21 mouse cellular contexts compared by ENCODE assay signal in genomic region chr5:114275991-114276390, GRCm38 (mm10). TPM values are rescaled to one million over a fixed set of nuclear protein-coding genes. Genes with fewer than 3 reads are reported as not detected.
"Had no signal": no experiment of that assay in that cellular context is flagged by ENCODE, and none has a peak within 500 bp of the region (broad histone marks: within the 10 kb centered on the region; RNA-seq: fewer than 3 reads in every experiment).

No protein-coding gene starts in this region.

- H3K9me3 ChIP-seq: liver, embryonic 13.5 days; liver, embryonic 15.5 days; lung, embryonic 15.5 days; megakaryocyte, embryonic 14.5 days; midbrain, embryonic 13.5 days; neural tube, embryonic 12.5 days had no signal

- H3K4me3 ChIP-seq: liver, embryonic 13.5 days; liver, embryonic 15.5 days; lung, embryonic 15.5 days; megakaryocyte, embryonic 14.5 days; midbrain, embryonic 13.5 days; neural tube, embryonic 12.5 days had no signal

- DNase-seq: liver, embryonic 13.5 days; liver, postnatal 0 days; lung, adult 2 months; lung, postnatal 14 days; lung, postnatal 36 days; right cerebral cortex, postnatal 25 days; right cerebral cortex, postnatal 4 days; spleen, adult 18-20 months; thymus, adult 18-20 months; thymus, postnatal 14 days; thymus, postnatal 36 days had no signal

- H3K27ac ChIP-seq: liver, embryonic 13.5 days; liver, embryonic 15.5 days; lung, embryonic 15.5 days; macrophage; midbrain, embryonic 13.5 days; neural tube, embryonic 12.5 days had no signal

- H3K36me3 ChIP-seq: liver, embryonic 13.5 days; liver, embryonic 15.5 days; lung, embryonic 15.5 days; midbrain, embryonic 13.5 days; neural tube, embryonic 12.5 days had no signal

- H3K4me2 ChIP-seq: liver, embryonic 13.5 days; liver, embryonic 15.5 days; lung, embryonic 15.5 days; midbrain, embryonic 13.5 days; neural tube, embryonic 12.5 days had no signal

- ATAC-seq: liver, postnatal 0 days; lung, postnatal 0 days; midbrain, embryonic 13.5 days had no signal

- H3K9ac ChIP-seq: liver, embryonic 13.5 days; liver, embryonic 15.5 days; liver, postnatal 0 days; lung, embryonic 15.5 days; midbrain, embryonic 13.5 days; neural tube, embryonic 12.5 days had no signal

RNA-seq across cellular contexts. Expression of gene Foxn4, which starts 2.4 kb away (rescaled TPM):
- polyA plus RNA-seq: liver, embryonic 13.5 days; liver, embryonic 15.5 days; liver, postnatal 0 days; macrophage; neural tube, embryonic 14.5 days; small intestine, adult 2 months; stomach, embryonic 14.5 days had no signal
